Mouse (Mus musculus): ENCODE data around the gene Ciita.

The Ciita gene

DNA sequence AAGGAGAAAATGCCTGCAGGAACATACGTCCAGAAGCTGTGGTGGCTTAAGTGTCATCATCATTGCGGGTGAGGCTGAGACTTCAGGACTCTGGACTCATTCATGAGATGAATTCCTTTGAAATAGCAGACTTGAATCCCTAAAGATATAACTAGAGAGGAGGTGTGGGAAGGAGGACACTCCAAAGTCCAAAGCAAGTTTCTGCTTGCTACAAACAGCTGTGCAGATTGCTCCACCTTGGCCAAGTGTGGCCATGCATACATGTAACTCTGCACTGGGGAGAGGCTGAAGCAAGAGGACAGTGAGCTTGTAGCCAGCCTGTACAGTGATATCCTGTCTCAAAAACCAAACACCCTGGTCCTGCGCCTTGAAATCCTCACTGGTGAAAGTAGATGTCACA is 7.9 kb upstream of the Ciita start:
- DNase-seq (ENCODE audit: low read depth, low spot score): no peak

- DNase-seq (ENCODE audit: low read depth, low spot score): no peak
These were observed 4.9 kb upstream of the Ciita start for GRCm38 (mm10) chr16:10474956-10475355.

DNA sequence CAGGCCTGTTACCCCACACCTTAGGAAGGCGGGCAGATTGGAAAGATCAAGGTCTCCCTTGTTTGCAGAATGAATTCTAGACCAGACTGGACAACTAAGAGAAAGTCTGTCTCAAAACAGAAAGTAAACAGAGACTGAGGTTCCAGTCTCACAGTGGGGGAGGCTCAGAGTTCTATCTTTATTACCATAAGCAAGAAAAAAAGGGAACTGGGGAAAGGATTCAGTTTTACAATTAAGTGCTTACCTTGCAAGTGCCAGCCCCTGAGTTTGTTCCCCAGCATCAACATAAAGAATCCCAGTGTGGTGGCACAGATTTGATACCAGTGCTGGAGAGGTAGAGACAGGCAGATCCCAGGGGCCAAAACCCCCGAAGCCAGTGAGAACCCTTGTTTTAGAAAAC is 3.9 kb upstream of the Ciita start:
- DNase-seq (ENCODE audit: low read depth, low spot score): no peak

- DNase-seq (ENCODE audit: low read depth, low spot score): no peak
These were observed 2.5 kb downstream of the Ciita start for GRCm38 (mm10) chr16:10482343-10482742.

DNA sequence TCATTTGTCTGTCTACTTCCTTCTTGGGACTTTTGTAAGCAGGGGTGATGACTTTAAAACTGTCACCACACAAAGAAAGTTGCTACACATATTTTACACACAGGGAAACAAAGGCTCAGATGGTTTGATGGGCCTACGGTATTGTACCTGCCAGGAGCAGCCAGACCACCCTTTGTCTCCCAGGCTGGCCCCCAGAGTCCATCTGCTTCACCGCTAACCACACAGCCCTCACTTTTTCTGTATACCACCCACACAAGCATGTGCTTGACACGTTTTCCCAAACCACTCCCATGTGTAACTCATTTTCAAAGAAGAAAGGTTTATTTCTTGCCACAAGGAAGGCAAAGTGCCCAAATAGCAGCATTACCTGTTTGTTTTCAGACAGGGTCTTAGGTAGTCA is 7.1 kb downstream of the Ciita start:
- DNase-seq (ENCODE audit: low read depth, low spot score): no peak

DNA sequence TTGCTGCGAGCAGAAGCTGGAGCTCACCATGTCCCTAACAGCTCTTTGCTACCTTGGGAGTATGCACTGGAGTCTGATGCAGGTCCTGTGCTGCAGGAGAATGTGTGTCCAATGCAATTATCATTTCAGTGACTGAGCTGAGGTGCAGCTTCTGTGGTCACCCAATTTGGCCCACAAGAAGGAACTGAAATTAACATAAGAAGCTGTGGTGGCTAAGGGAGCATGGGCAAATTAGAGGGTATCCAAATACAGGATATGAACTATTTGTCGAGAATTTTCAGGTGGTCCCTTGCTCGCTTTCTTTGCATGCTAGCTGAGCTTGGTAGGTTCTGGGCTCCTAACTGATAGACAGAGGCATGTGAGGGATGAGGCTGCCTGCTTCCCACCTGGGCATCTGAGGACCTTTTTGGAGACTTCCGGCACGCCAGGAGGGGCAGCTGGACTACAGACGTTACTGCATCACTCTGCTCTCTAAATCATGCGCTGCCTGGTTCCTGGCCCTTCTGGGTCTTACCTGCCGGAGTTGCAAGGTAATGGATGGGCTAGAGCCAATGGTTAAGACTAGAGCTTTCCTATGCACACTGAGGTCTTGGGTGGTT is 8.1 kb downstream of the Ciita start:
- no peak for DNase-seq (ENCODE audit: low read depth, low spot score)

DNA sequence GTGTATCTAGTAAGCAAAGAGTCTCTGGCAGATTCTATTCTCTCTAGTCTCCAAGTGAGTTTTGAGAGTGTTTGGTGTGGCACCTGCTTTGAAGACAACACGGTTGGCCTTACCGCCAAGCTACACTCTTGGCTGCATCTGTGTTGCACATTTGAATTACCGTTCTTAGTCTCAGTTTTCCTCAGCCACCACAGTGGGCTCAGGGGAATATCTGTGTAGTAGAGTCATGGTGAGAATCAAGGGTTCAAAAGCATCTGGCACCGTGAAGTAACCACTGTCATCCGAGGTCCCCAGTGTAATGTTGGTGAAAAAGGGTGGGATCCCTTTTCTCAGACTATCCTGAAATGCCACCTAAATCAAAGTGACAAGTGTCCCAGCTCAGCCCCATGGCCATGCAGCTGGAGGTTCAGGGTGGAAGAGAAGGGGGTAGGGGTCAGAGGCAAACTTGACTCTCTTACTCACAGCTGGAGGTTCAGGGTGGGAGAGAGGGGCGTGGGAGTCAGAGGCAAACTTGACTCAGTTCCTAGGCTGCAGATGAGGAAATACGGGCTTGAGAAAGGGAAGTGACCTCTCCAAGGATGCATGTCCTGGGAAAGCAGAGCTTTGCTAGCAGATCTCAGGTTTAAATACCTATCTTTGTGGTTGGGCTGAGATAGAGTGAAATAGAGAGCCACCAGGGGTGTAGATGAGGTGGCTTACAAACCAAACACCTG is 9.1 kb downstream of the Ciita start:
- no peak for DNase-seq (ENCODE audit: low read depth, low spot score)

DNA sequence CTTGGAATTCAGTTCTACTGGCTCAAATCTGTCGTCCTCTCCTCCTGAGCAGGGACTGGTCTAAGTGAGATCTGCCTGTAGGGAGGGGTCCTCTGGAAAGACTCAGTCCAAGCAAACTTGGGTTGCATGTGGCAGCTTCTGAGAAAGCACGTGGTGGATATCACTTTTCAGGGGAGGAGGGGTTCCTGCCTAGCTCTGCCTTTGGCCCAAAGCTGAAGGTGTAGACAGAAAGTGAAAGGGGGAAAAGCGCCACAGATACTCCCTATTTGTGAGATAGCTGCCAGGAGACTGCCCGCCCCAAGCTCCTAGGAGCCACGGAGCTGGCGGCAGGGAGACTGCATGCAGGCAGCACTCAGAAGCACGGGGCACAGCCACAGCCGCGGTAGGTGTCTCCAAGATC is 9.6 kb downstream of the Ciita start:
- no peak for DNase-seq (ENCODE audit: low read depth, low spot score)

DNA sequence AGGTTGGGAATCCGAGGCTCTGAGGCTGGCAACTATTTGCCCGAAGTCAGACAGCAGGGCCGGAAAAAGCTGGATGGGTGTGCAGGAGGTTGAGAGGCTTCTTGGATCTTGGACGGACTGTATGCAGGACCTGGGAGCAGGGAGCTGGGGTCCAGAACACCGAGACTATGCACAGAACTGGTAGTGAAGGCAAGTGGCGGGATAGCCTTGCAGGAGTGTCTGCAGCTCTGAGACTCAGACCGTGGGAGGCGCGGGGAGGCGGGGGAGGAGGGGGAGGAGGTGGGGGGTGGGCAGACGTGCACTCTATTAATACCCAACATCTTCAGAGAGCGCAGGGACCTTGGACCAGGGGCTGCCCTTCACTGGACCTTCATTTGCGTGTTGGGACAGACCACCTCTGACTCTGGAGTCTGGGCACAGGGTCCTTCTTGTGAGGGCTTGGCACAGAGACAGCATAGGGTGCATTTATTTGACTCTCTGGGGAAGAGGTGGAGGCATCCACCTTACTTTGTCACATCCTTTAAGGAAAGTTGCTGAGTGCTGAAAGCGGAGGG is 10.1 kb downstream of the Ciita start:
- DNase-seq (ENCODE audit: low read depth, low spot score): no peak

DNA sequence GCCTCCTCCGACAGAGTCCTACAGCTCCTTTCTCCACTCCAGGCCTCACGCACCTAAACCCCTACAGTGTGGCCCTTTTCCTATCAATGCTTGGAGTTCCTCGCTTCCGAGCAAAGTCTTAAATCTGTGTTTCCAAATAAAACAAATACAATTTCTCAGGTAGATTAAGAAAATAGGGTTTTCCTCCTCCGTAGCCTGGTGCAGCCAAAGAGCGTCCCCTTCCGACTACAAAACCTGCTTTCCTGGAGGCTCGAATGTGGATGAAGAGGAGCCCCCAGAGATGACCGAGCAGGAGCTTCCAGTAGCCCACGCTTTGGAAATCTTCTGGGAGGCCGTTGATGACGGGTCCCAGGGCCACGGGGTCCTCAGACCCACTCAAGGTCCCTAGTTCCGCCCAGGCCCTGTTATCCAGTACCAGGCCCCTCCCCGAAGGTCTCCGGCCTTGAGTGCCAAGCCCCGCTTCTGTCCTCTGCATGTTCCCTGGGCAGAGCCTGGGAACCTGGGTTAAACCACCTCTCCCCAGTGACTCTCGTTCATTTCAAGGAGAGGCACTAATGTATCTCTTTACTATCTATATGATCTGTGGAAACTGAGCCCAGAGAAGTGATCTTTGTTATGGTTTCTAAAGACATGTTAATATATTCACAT is 10.8 kb downstream of the Ciita start:
- DNase-seq (ENCODE audit: low read depth, low spot score): no peak

DNA sequence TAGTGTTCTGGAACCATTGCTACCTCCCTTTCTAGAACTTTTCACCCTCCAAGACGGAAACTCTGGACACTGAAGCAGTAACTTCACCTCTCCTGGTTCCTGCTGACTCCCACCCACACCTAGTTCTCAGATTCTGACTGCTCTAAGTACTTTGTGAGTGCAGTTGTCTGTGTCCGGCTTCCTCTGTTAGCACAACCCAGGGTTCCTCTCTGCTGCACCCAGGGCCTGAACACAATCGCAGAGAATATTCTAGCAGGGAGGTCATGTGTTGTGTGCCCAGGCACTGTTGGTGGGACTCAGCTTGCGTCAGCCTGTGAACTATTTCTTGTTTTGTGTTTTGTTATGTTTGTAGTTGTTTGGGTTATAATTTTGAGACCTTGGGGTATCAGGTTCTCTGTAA is 11.9 kb downstream of the Ciita start:
- no peak for DNase-seq (ENCODE audit: low read depth, low spot score)

GRCm38 (mm10) chr16:10492587-10492986 is 12.7 kb downstream of the Ciita start:
- no peak for DNase-seq (ENCODE audit: low read depth, low spot score)

- no peak for DNase-seq (ENCODE audit: low read depth, low spot score)
These were observed 16.0 kb downstream of the Ciita start for GRCm38 (mm10) chr16:10495824-10496298.

DNA sequence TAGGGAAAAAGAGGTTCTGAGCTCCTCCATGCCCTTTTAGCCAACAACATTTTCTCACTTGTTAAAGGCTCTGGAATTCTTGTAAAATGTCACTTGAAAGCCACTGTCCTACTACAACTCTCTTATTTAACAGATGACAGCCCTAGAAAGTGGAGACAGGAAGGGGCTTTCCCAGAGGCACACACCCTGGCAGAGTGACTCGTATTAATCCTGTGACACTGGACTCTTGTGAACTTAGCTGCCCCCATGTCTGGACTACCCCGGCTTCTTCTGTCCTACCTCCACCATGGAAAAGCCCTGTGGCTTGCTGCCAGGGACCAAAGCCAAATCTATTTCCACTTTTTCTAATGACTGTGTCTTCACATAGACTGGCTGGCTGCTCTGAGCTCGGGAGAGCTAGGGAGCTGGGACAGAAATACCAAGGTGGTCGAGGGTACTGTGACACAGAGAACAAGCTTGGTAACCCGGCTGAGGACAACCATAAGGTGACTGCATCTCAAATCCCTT is 18.3 kb downstream of the Ciita start:
- no peak for DNase-seq (ENCODE audit: low read depth, low spot score)

DNA sequence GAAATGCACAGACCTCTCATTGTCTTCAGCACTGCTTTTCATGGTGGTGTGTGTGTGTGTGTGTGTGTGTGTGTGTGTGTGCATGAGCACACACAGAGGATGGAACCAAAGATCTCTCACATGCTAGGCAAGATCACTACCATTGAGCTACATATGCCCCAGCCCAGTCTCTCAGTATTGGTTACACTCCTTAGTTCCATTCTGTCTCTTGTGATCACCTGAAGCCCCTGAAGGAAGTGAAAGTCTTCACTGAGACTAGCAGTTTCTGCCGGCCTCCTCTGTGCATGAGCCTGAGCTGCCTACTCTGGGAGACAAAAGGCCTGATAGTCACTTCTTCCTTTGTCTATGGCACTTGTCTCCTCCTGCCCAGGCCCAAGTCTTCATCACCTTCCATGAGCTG is 19.3 kb downstream of the Ciita start:
- no peak for DNase-seq (ENCODE audit: low read depth, low spot score)

GRCm38 (mm10) chr16:10501865-10502264 is 22.0 kb downstream of the Ciita start:
- no peak for DNase-seq (ENCODE audit: low read depth, low spot score)

- no peak for DNase-seq (ENCODE audit: low read depth, low spot score)
These were observed 23.2 kb downstream of the Ciita start for GRCm38 (mm10) chr16:10503058-10503457.

GRCm38 (mm10) chr16:10507445-10507844 is 27.6 kb downstream of the Ciita start:
- no peak for DNase-seq (ENCODE audit: low read depth, low spot score)

DNA sequence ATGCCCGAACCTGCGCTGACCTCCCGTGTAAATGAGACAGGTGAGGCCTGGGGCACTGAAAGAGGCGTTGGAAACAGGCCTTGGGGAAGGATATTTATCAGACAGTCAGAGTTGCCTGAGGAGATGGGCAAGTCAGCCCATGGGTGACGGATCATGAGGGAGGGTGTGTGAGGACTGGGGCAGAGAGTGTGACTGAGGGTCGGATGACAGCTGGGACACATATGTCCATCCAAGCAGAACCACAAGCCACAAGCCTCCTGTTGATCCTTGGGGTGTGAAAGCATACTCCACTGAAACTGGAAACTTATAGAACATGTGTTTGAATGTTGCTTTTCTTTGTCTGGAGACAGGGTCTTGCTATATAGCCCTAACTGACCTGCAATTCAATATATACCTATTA is 28.8 kb downstream of the Ciita start:
- no peak for DNase-seq (ENCODE audit: low read depth, low spot score)

- no peak for DNase-seq (ENCODE audit: low read depth, low spot score)
These were observed 30.7 kb downstream of the Ciita start for GRCm38 (mm10) chr16:10510477-10511133.

DNA sequence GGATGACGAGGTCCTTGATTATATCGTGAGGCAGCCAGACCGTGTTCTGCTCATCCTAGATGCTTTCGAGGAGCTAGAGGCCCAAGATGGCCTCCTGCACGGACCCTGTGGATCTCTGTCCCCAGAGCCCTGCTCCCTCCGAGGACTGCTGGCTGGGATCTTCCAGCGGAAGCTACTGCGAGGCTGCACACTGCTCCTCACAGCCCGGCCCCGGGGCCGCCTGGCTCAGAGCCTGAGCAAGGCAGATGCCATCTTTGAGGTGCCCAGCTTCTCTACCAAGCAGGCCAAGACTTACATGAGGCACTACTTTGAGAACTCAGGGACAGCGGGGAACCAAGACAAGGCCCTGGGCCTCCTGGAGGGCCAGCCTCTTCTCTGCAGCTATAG is 31.3 kb downstream of the Ciita start:
- no peak for DNase-seq (ENCODE audit: low read depth, low spot score)

GRCm38 (mm10) chr16:10515953-10516572 is 36.2 kb downstream of the Ciita start:
- DNase-seq (ENCODE audit: low read depth, low spot score): no peak

All from CD4-positive helper T cell, adult 2 months (primary cell).